Mouse (Mus musculus): ENCODE measurements around the gene St7. TPM values are rescaled to one million over a fixed set of nuclear protein-coding genes. Genes with fewer than 3 reads are reported as not detected.

Gene St7
- polyA plus RNA-seq, 1 experiment from 2014 or later, result 63.4 TPM

Other genes with a start within 250 kb of the St7 start
- 0.93 and 0.99 TPM in 2 replicates for gene Met, start 229.1 kb upstream of the St7 start, polyA plus RNA-seq (2015; fragmentation: Nextera tagmentation; extraction: Ambion mirVana)
- gene Capza2, start 56.7 kb upstream of the St7 start, polyA plus RNA-seq (2015; fragmentation: Nextera tagmentation; extraction: Ambion mirVana), result 218 and 224 TPM in 2 replicates

All from midbrain, embryonic 15.5 days (tissue).